Mouse (Mus musculus): Measurements from ENCODE around the gene Retreg1. TPM values are rescaled to one million over a fixed set of nuclear protein-coding genes. Genes with fewer than 3 reads are reported as not detected.

Retreg1 gene
- polyA plus RNA-seq, 1 experiment = 36.0 TPM

DNA sequence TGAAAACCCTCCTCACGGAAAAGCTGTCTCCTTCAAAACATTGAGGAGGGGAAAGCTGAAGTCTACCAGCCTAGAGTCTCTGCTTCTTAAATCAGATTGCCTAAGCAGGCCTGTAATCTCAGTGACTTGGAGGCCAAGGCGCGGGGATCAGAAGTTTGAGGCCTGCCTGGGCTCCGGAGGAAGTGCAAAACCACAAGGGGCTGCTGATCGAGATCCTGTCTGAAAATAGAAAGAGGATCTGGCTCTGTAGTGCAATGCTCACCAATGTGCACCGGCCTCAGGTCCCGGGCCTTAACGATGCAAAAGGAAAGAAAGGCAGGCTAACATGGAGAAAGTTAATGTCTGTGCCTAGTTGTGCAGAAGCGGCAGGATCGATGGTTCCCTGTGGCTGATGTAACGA lies 48.6 kb downstream of the Retreg1 start:
- H3K4me3 ChIP-seq (ENCODE audit: insufficient read depth, low read depth, low read length) = no peak overlapping the region
- no peak for DNase-seq
- peak overlapping the region; percentile 10; the same call in 1 of the 2 replicates for H3K27ac ChIP-seq (ENCODE audit: insufficient read depth, low read depth, low read length)
- H3K4me1 ChIP-seq (ENCODE audit: control insufficient read depth, insufficient read depth, low read length) = peaks cover 29% of the 10 kb centered on the region
- H3K27me3 ChIP-seq (replicated peaks; ENCODE audit: control insufficient read depth, insufficient read depth, low read length) = no peaks in the 10 kb centered on the region
- TF ChIP-seq CTCF (conservative IDR thresholded peaks at IDR 0.05; ENCODE audit: insufficient read depth, insufficient read length, low read depth, low read length) (no peak), POLR2A (IDR thresholded peaks at IDR 0.05; ENCODE audit: low read depth, low read length) (no peak)
- WGBS = 65% methylated on average over 11 of the region's 11 CpGs
- H3K36me3 ChIP-seq (ENCODE audit: control insufficient read depth, insufficient read depth, low read length) = no peaks in the 10 kb centered on the region

DNA sequence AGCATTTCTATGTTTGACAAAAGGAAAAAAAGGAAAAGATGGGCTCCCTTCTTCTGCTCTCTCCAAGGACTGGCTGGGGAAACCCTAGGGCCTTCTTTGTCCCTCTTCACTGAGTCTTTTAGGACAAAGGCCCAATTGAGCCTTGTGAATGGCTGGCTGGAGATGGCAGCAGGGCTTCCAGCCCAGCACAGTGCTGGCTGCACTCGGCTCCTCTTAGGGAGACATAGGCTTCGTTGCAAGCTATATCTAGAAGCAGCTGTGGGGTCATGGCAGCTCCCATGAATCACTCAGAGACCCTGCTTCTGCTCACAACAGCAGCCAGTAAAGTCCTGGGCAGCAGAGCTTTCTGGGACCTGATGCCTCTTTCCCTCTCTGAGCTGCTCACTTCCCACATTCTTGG lies 50.3 kb downstream of the Retreg1 start:
- peaks cover 20% of the 10 kb centered on the region for H3K4me1 ChIP-seq (ENCODE audit: control insufficient read depth, insufficient read depth, low read length)
- no peaks in the 10 kb centered on the region for H3K27me3 ChIP-seq (replicated peaks; ENCODE audit: control insufficient read depth, insufficient read depth, low read length)
- no peak for TF ChIP-seq CTCF (conservative IDR thresholded peaks at IDR 0.05; ENCODE audit: insufficient read depth, insufficient read length, low read depth, low read length)
- no peak for DNase-seq
- no peak overlapping the region for H3K27ac ChIP-seq (ENCODE audit: insufficient read depth, low read depth, low read length)
- H3K4me3 ChIP-seq (ENCODE audit: insufficient read depth, low read depth, low read length) = no peak overlapping the region
- WGBS = 43% methylated on average over 2 of the region's 2 CpGs
- H3K36me3 ChIP-seq (ENCODE audit: control insufficient read depth, insufficient read depth, low read length) = no peaks in the 10 kb centered on the region

DNA sequence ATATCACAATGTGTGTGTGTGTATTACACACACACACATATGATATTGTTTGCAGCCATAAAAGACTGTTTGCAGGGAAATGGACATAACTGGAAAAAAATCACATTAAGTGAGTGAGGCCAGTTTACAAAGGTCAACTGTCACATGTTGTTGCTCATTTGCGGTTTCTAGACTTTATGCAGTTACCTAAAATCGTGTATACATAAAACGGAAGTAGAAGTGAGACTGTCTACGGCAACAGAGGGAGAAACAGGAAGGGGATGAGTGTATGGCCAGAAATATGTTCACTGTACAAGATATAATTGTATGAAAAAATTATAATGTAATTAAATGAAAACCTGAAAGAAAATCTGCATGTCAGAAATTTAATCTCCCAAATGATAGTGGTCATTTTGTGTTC lies 53.8 kb downstream of the Retreg1 start:
- TF ChIP-seq POLR2A (IDR thresholded peaks at IDR 0.05; ENCODE audit: low read depth, low read length) (no peak), CTCF (conservative IDR thresholded peaks at IDR 0.05; ENCODE audit: insufficient read depth, insufficient read length, low read depth, low read length) (no peak)
- Histone ChIP-seq H3K27me3 (replicated peaks; ENCODE audit: control insufficient read depth, insufficient read depth, low read length) (no peaks in the 10 kb centered on the region), H3K27ac (ENCODE audit: insufficient read depth, low read depth, low read length) (no peak overlapping the region), H3K4me1 (ENCODE audit: control insufficient read depth, insufficient read depth, low read length) (peaks cover 5% of the 10 kb centered on the region), H3K4me3 (ENCODE audit: insufficient read depth, low read depth, low read length) (no peak overlapping the region), H3K36me3 (ENCODE audit: control insufficient read depth, insufficient read depth, low read length) (no peaks in the 10 kb centered on the region)
- 62% methylated on average over 4 of the region's 4 CpGs for WGBS
- no peak for DNase-seq

DNA sequence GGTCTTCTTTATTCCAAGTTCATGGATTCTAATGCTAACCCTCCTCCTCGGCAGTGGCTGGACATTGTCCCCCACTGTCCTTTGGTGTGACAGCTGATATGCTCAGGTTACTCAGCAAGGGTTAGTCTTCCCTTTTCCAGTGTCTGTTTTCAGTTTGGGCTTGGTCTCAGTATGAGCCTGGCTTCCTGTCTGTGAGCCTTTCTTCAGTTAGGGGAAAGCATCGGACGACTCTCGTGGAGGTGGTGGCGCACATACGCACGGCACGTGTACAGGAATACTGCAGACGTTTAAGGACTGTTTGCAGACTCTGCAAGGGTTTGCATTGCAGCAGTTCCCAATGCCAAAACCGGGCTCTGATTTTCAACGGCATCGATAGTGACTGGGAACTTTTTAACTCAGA lies 54.6 kb downstream of the Retreg1 start:
- TF ChIP-seq CTCF (conservative IDR thresholded peaks at IDR 0.05; ENCODE audit: insufficient read depth, insufficient read length, low read depth, low read length) = no peak
- no peak for TF ChIP-seq POLR2A (IDR thresholded peaks at IDR 0.05; ENCODE audit: low read depth, low read length)
- no peak for DNase-seq
- H3K27me3 ChIP-seq (replicated peaks; ENCODE audit: control insufficient read depth, insufficient read depth, low read length) = no peaks in the 10 kb centered on the region
- no peaks in the 10 kb centered on the region for H3K36me3 ChIP-seq (ENCODE audit: control insufficient read depth, insufficient read depth, low read length)
- WGBS = 58% methylated on average over 12 of the region's 12 CpGs
- H3K4me3 ChIP-seq (ENCODE audit: insufficient read depth, low read depth, low read length) = no peak overlapping the region
- no peak overlapping the region for H3K27ac ChIP-seq (ENCODE audit: insufficient read depth, low read depth, low read length)
- 0 out of 2 replicates have a peak, but pooled peaks cover 3% of the 10 kb centered on the region for H3K4me1 ChIP-seq (ENCODE audit: control insufficient read depth, insufficient read depth, low read length)

DNA sequence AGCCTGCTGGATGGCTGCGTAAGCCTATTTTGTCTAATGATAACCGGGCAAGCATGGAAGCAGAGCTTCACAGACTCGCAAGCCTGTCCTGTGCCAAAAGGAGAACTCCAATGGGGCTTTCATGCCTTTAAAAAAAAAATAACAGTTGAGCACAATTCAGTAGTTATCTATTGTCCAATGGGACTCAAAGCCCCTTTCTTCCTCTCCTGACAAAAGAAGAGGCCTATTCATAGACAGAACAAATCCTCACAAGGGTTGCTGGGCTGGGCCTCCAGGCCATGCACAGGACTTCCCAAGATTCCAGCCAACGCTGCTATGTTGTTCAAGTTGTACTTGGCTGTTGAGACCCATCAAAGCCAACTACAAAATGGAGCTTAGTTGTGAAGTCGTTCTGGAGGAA lies 56.0 kb downstream of the Retreg1 start:
- no peak for DNase-seq

DNA sequence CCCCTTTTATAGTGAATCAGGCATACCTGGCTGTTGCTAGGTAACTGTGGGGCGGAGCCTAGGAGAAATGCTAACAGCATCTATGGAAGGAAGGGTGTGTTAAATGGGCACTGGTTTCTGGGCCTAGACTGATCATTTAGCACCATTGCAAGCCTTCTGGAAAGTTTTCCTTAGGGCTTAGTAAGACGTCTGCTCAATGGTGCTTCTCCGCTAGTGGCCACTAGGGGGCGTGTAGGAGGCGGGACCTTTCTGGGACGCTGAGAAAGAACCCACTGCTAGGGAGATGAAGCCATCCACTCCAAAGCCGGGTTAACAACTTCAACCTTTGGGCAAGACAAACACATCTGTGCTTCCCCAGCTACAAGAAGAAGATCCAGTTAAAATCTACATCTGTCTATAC lies 57.6 kb downstream of the Retreg1 start:
- peak; percentile 81 for DNase-seq
- Histone ChIP-seq H3K36me3 (ENCODE audit: control insufficient read depth, insufficient read depth, low read length) (no peaks in the 10 kb centered on the region; the same call in 1 of the 2 replicates), H3K27me3 (replicated peaks; ENCODE audit: control insufficient read depth, insufficient read depth, low read length) (no peaks in the 10 kb centered on the region), H3K4me1 (ENCODE audit: control insufficient read depth, insufficient read depth, low read length) (0 out of 2 replicates have a peak, but pooled peaks cover 3% of the 10 kb centered on the region), H3K4me3 (ENCODE audit: insufficient read depth, low read depth, low read length) (no peak overlapping the region), H3K27ac (ENCODE audit: insufficient read depth, low read depth, low read length) (no peak overlapping the region)
- TF ChIP-seq CTCF (conservative IDR thresholded peaks at IDR 0.05; ENCODE audit: insufficient read depth, insufficient read length, low read depth, low read length) (peak; percentile 89), POLR2A (IDR thresholded peaks at IDR 0.05; ENCODE audit: low read depth, low read length) (no peak)
- WGBS = 14% methylated on average over 7 of the region's 7 CpGs

More for the DNA sequence above, 56.0 kb downstream of the Retreg1 start:
- 0 out of 2 replicates have a peak, but pooled peaks cover 3% of the 10 kb centered on the region for H3K4me1 ChIP-seq (ENCODE audit: control insufficient read depth, insufficient read depth, low read length)
- no peak overlapping the region for H3K4me3 ChIP-seq (ENCODE audit: insufficient read depth, low read depth, low read length)
- no peaks in the 10 kb centered on the region for H3K36me3 ChIP-seq (ENCODE audit: control insufficient read depth, insufficient read depth, low read length)
- no peak for TF ChIP-seq POLR2A (IDR thresholded peaks at IDR 0.05; ENCODE audit: low read depth, low read length)
- no peak for TF ChIP-seq CTCF (conservative IDR thresholded peaks at IDR 0.05; ENCODE audit: insufficient read depth, insufficient read length, low read depth, low read length)
- no peak overlapping the region for H3K27ac ChIP-seq (ENCODE audit: insufficient read depth, low read depth, low read length)
- H3K27me3 ChIP-seq (replicated peaks; ENCODE audit: control insufficient read depth, insufficient read depth, low read length) = no peaks in the 10 kb centered on the region
- WGBS = 71% methylated on average over 5 of the region's 5 CpGs

DNA sequence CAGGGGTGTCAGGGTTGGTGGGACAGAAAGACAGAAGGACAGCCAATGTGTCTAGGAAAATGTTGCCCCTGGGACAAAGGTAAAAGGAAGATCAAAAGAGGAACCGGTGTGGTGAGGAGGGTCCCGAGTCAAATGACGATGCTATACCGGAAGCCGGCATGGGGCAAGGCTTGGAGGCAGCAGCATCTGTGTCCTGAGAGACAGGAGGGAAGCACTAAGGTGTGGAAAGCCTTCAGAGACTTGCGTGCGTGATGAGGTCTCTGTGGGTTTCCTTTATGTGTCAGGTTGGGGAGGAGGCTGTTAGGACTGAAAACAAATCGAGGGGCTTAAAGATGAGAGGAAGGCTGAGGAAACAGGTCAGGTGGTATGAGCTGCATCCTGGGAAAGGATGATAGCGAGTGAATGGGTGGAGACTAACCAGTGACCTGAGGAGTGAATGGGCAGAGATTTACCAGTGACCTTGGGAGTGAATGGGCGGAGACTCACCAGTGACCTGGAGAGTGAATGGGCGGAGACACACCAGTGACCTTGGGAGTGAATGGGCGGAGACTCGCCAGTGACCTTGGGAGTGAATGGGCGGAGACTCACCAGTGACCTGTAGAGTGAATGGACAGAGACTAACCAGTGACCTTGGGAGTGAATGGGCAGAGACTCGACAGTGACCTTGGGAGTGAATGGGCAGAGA lies 60.1 kb downstream of the Retreg1 start:
- Histone ChIP-seq H3K27me3 (replicated peaks; ENCODE audit: control insufficient read depth, insufficient read depth, low read length) (no peaks in the 10 kb centered on the region), H3K27ac (ENCODE audit: insufficient read depth, low read depth, low read length) (no peak overlapping the region), H3K4me1 (ENCODE audit: control insufficient read depth, insufficient read depth, low read length) (no peaks in the 10 kb centered on the region), H3K36me3 (ENCODE audit: control insufficient read depth, insufficient read depth, low read length) (no peaks in the 10 kb centered on the region; the same call in 1 of the 2 replicates), H3K4me3 (ENCODE audit: insufficient read depth, low read depth, low read length) (no peak overlapping the region)
- no peak for TF ChIP-seq POLR2A (IDR thresholded peaks at IDR 0.05; ENCODE audit: low read depth, low read length)
- no peak for TF ChIP-seq CTCF (conservative IDR thresholded peaks at IDR 0.05; ENCODE audit: insufficient read depth, insufficient read length, low read depth, low read length)
- 93% methylated on average over 15 of the region's 15 CpGs for WGBS
- DNase-seq = no peak
